Mouse (Mus musculus) liver, adult 2 months (tissue): Measurements from ENCODE around the gene Ankrd2. TPM values are rescaled to one million over a fixed set of nuclear protein-coding genes. Genes with fewer than 3 reads are reported as not detected.

ENCODE experiments used
- DNase-seq: peaks from one replicate; pipeline ENCODE4 v3.0.0-alpha.2; 2011; ENCODE audit warnings: low read depth, low spot score; ENCODE audit errors: extremely low read depth
- H3K27ac ChIP-seq: fragments of 200-500 bp; replicated peaks from 2 replicates; pipeline ENCODE4 v1.5.1; 2012; ENCODE audit warnings: low read depth, mild to moderate bottlenecking, control low read depth, inconsistent platforms, low read length; ENCODE audit not compliant: insufficient read depth
- H3K27me3 ChIP-seq: fragments of 200-500 bp; 2 replicates; pipeline ENCODE4 v1.6.1; 2012; ENCODE audit warnings: mild to moderate bottlenecking, moderate library complexity, low read length, inconsistent platforms; ENCODE audit not compliant: control insufficient read depth, insufficient read depth
- H3K36me3 ChIP-seq: fragments of 200-500 bp; 2 replicates; pipeline ENCODE4 v1.6.1; 2012; ENCODE audit warnings: low read length, inconsistent platforms; ENCODE audit not compliant: control insufficient read depth, insufficient read depth
- H3K4me1 ChIP-seq: fragments of 200-500 bp; 2 replicates; pipeline ENCODE4 v1.6.1; 2011; ENCODE audit warnings: low read length; ENCODE audit not compliant: control insufficient read depth, insufficient read depth
- H3K4me3 ChIP-seq: fragments of 200-500 bp; 2 replicates; pipeline ENCODE4 v1.5.1; 2011; ENCODE audit warnings: low read depth, mild to moderate bottlenecking, control low read depth, low read length, moderate library complexity; ENCODE audit not compliant: insufficient read depth
- H3K79me2 ChIP-seq: fragments of 200-500 bp; 2 replicates; pipeline ENCODE4 v1.6.1; 2012; ENCODE audit warnings: inconsistent platforms, mild to moderate bottlenecking, low read length, moderate library complexity; ENCODE audit not compliant: control insufficient read depth, insufficient read depth
- H3K9ac ChIP-seq: fragments of 200-500 bp; 2 replicates; pipeline ENCODE4 v1.6.1; 2012; ENCODE audit warnings: low read depth, mild to moderate bottlenecking, control low read depth, inconsistent platforms, low read length
- CTCF ChIP-seq: fragments of 200-500 bp; IDR thresholded peaks from 2 replicates; pipeline ENCODE4 v1.5.1; 2011; ENCODE audit warnings: low read depth, low read length, control low read depth
- POLR2A ChIP-seq: fragments of 200-500 bp; IDR thresholded peaks from 2 replicates; pipeline ENCODE4 v1.6.1; 2011; ENCODE audit warnings: low read length, control low read depth; ENCODE audit not compliant: insufficient read depth; ENCODE audit errors: extremely low read depth
- WGBS: fragments of 180-500 bp; shearing (Covaris S2); methylation state at CpG from one replicate; pipeline ENCODE4 v1.1.7; 2018; 5-methylcytosine and 5-hydroxymethylcytosine counted together
- polyA plus RNA-seq: library from polyadenylated mRNA; depleted of rRNA; stranded (reverse); fragments of >200 nt; gene quantifications from 2 replicates; pipeline ENCODE4 v1.2.3, GENCODE M21; 2012
- total RNA-seq: library from RNA; depleted of rRNA; stranded (reverse); fragments of >200 nt; gene quantifications from 2 replicates; pipeline ENCODE4 v1.2.3, GENCODE M21; 2014

The Ankrd2 gene
- total and polyA plus RNA-seq, 2 experiments = 0.37 to 1.2 TPM

GRCm38 (mm10) chr19:41993484-41993883 lies 42.3 kb upstream of the Ankrd2 start:
- TF ChIP-seq CTCF = no peak
- no peak for TF ChIP-seq POLR2A
- Histone ChIP-seq H3K4me3 (no peak overlapping the region), H3K9ac (no peak overlapping the region), H3K36me3 (no peaks in the 10 kb centered on the region), H3K27ac (no peak overlapping the region), H3K79me2 (peaks cover 54% of the 10 kb centered on the region; the same call in 1 of the 2 replicates), H3K4me1 (peaks cover 6% of the 10 kb centered on the region), H3K27me3 (no peaks in the 10 kb centered on the region)
- 50% methylated on average over 6 of the region's 6 CpGs for WGBS
- peak; percentile 46 for DNase-seq

DNA sequence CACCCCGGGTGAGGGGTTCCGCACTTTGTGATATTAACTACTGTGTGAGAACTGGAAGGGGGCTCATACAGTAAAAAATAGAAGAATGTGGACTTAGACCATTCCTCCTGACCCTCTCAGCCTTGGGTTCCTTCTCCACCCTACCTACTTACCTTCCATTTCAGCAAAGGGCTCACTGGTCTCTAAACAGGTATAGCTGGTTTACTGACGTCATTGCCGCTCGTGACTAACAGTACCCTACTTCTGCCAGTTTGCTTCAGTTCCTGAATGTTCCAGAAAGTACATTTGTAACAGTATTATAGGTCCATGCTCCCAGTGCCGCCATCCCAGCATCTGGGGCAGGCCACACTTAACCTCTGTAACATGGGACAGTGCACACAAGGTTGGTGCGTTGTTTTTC lies 41.8 kb upstream of the Ankrd2 start:
- H3K9ac ChIP-seq = no peak overlapping the region
- no peaks in the 10 kb centered on the region for H3K27me3 ChIP-seq
- peaks cover 6% of the 10 kb centered on the region for H3K4me1 ChIP-seq
- H3K27ac ChIP-seq = no peak overlapping the region
- no peak for DNase-seq
- TF ChIP-seq POLR2A (no peak), CTCF (no peak)
- no peaks in the 10 kb centered on the region for H3K36me3 ChIP-seq
- 96% methylated on average over 7 of the region's 7 CpGs for WGBS
- H3K4me3 ChIP-seq = no peak overlapping the region
- H3K79me2 ChIP-seq = peaks cover 52% of the 10 kb centered on the region; the same call in 1 of the 2 replicates

DNA sequence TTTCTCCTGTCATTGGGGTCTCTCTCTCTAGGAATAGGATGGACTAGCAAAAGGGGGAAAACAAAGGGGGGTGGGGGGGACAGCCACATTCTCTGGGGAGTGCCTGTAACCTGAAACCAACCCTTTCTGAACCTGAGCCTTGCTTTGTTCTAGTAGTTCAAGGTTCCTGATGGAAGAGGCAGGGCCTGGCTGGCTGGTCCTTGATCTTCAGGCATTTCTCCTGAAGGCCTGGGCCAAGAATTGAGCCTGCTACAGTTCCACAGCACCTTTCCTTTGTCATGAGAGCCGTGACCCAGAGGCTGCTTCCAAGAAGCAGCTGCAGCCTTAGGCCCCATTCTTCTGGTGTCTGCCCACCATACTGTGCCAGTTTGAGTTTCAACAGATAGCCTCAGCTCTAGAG lies 40.3 kb upstream of the Ankrd2 start:
- no peak for DNase-seq
- Histone ChIP-seq H3K4me1 (peaks cover 11% of the 10 kb centered on the region), H3K9ac (no peak overlapping the region), H3K27ac (no peak overlapping the region), H3K4me3 (no peak overlapping the region), H3K27me3 (no peaks in the 10 kb centered on the region), H3K79me2 (peaks cover 47% of the 10 kb centered on the region; the same call in 1 of the 2 replicates), H3K36me3 (no peaks in the 10 kb centered on the region)
- TF ChIP-seq POLR2A (no peak), CTCF (no peak)
- 80% methylated on average over 1 of the region's 1 CpGs for WGBS

GRCm38 (mm10) chr19:41997090-41997489 lies 38.7 kb upstream of the Ankrd2 start:
- no peaks in the 10 kb centered on the region for H3K27me3 ChIP-seq
- peaks cover 9% of the 10 kb centered on the region for H3K4me1 ChIP-seq
- no peaks in the 10 kb centered on the region for H3K36me3 ChIP-seq
- H3K27ac ChIP-seq = no peak overlapping the region
- peaks cover 39% of the 10 kb centered on the region; the same call in 1 of the 2 replicates for H3K79me2 ChIP-seq
- H3K9ac ChIP-seq = no peak overlapping the region
- TF ChIP-seq CTCF = no peak
- no peak for TF ChIP-seq POLR2A
- no peak for DNase-seq
- 93% methylated on average over 10 of the region's 10 CpGs for WGBS
- no peak overlapping the region for H3K4me3 ChIP-seq

- H3K9ac ChIP-seq = no peak overlapping the region
- TF ChIP-seq CTCF (no peak), POLR2A (no peak)
- H3K4me1 ChIP-seq = peaks cover 9% of the 10 kb centered on the region
- peaks cover 35% of the 10 kb centered on the region; the same call in 1 of the 2 replicates for H3K79me2 ChIP-seq
- WGBS = 82% methylated on average over 9 of the region's 9 CpGs
- no peak overlapping the region for H3K4me3 ChIP-seq
- no peak for DNase-seq
- no peaks in the 10 kb centered on the region for H3K27me3 ChIP-seq
- H3K36me3 ChIP-seq = no peaks in the 10 kb centered on the region
- peak overlapping the region; percentile 7 for H3K27ac ChIP-seq
Measured at GRCm38 (mm10) chr19:41998770-41999548, 36.8 kb upstream of the Ankrd2 start.
